Mouse (Mus musculus): ENCODE data around the gene Cmklr1. TPM values are rescaled to one million over a fixed set of nuclear protein-coding genes. Genes with fewer than 3 reads are reported as not detected.

The Cmklr1 gene
- 1 to 10 TPM; 2.9 to 4.7 TPM for total RNA-seq (2021)
- long read RNA-seq, experiment 1: 0 reads
- long read RNA-seq, experiment 2, partial matches to known transcripts: 0 of 1 reads
- long read RNA-seq, experiment 2, other reads (novel, unspliced or antisense): 0 of 1 reads

GRCm38 (mm10) chr5:113650035-113650865 is at the start of gene Cmklr1:
Cmklr1 (minus strand) TSS chr5:113650426.
- peak within 1 kb of the TSS; percentile 24; the same call in 1 of the 2 replicates for H3K27ac ChIP-seq
- intact Hi-C loops (cut with DNase I): no loop called here

GRCm38 (mm10) chr5:113694415-113694814 is 44.2 kb upstream of the Cmklr1 start:
- TF ChIP-seq CTCF (IDR thresholded peaks at IDR 0.05): no peak
- H3K27ac ChIP-seq: no peak overlapping the region
- intact Hi-C loops (cut with DNase I): no loop called here
- no peak for DNase-seq (ENCODE audit: extremely low spot score in 1 of 2, low spot score in 2 of 2)
- no peak overlapping the region for H3K4me3 ChIP-seq

More at GRCm38 (mm10) chr5:113650035-113650865, at the start of gene Cmklr1:
- no peak for DNase-seq (ENCODE audit: extremely low spot score in 1 of 2, low spot score in 2 of 2)
- peak within 1 kb of the TSS; percentile 28 for H3K4me3 ChIP-seq
- no peak; the same call in 1 of the 2 replicates for TF ChIP-seq CTCF (IDR thresholded peaks at IDR 0.05)

DNA sequence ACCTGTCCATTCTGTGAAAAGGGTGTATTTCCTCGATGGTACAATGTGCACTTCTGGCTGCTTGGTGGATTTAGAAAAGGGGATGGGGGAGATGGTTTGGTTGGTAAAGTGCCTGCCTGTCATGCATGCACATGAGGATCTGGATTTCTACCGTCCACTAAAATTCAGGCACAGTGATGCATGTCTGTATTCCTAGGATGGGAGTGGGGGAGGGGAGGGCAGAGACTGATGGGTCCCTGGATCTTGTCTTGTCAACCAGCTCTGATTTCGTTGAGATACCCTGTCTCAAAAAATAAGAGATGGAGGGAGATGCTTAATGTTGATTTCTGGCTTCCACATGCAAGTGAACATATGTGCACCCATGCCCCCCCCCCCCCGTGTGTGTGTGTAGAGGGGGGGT is 43.8 kb upstream of the Cmklr1 start:
- Histone ChIP-seq H3K4me3 (no peak overlapping the region), H3K27ac (no peak overlapping the region)
- no peak for DNase-seq (ENCODE audit: extremely low spot score in 1 of 2, low spot score in 2 of 2)
- intact Hi-C loops (cut with DNase I): no loop called here
- no peak for TF ChIP-seq CTCF (IDR thresholded peaks at IDR 0.05)

- Histone ChIP-seq H3K4me3 (no peak overlapping the region), H3K27ac (no peak overlapping the region)
- no peak for TF ChIP-seq CTCF (IDR thresholded peaks at IDR 0.05)
- DNase-seq (ENCODE audit: extremely low spot score in 1 of 2, low spot score in 2 of 2): no peak
- intact Hi-C loops (cut with DNase I): no loop called here
These were observed 43.0 kb upstream of the Cmklr1 start for GRCm38 (mm10) chr5:113693196-113693755.

DNA sequence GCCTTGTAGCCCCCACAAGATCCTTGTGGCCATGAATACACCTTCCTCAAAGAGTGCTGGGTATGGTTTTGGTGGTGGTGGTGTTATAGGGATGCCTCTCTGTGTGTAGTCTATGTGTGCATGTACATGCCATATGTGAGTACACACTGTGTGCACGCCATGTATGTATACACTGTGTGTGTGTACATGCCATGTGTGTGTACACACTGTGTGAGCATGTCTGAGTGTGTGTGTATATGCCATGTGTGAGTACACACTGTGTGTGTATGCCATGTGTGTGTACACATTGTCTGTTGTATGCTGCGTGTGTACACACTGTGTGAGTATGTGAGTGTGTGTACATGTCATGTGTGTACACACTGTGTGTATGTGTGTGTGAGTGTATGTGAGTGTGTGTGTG is 40.6 kb upstream of the Cmklr1 start:
- Histone ChIP-seq H3K27ac (no peak overlapping the region), H3K4me3 (no peak overlapping the region)
- intact Hi-C loops (cut with DNase I): no loop called here
- DNase-seq (ENCODE audit: extremely low spot score in 1 of 2, low spot score in 2 of 2): no peak
- no peak for TF ChIP-seq CTCF (IDR thresholded peaks at IDR 0.05)

- no peak for TF ChIP-seq CTCF (IDR thresholded peaks at IDR 0.05)
- Histone ChIP-seq H3K4me3 (no peak overlapping the region), H3K27ac (no peak overlapping the region)
- no peak for DNase-seq (ENCODE audit: extremely low spot score in 1 of 2, low spot score in 2 of 2)
- intact Hi-C loops (cut with DNase I): no loop called here
These were observed 39.9 kb upstream of the Cmklr1 start for GRCm38 (mm10) chr5:113690069-113690548.

DNA sequence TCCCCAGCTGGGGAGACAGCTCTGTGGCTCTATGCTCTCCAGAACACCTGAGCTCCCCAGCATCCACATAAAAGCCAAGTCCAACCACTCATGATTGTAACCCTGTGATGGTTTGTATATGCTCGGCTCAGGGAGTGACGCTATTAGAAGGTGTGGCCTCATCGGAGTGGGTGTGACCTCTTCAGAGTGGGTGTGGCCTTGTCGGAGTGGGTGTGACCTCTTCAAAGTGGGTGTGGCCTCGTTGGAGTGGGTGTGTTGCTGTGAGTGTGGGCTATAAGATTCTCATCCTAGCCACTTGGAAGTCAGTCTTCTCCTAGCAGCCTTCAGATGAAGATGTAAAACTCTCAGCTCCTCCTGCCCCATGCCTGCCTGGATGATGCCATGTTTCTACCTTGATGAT is 37.3 kb upstream of the Cmklr1 start:
- intact Hi-C loops (cut with DNase I): no loop called here
- TF ChIP-seq CTCF (IDR thresholded peaks at IDR 0.05): no peak

GRCm38 (mm10) chr5:113685471-113685870 is 35.2 kb upstream of the Cmklr1 start:
- DNase-seq (ENCODE audit: extremely low spot score in 1 of 2, low spot score in 2 of 2): no peak
- intact Hi-C loops (cut with DNase I): no loop called here
- TF ChIP-seq CTCF (IDR thresholded peaks at IDR 0.05): no peak
- H3K27ac ChIP-seq: no peak overlapping the region
- H3K4me3 ChIP-seq: no peak overlapping the region

More for the DNA sequence above, 37.3 kb upstream of the Cmklr1 start:
- Histone ChIP-seq H3K27ac (no peak overlapping the region), H3K4me3 (no peak overlapping the region)
- DNase-seq (ENCODE audit: extremely low spot score in 1 of 2, low spot score in 2 of 2): no peak

GRCm38 (mm10) chr5:113683246-113683645 is 33.0 kb upstream of the Cmklr1 start:
- no peak overlapping the region for H3K27ac ChIP-seq
- no peak for DNase-seq (ENCODE audit: extremely low spot score in 1 of 2, low spot score in 2 of 2)
- no peak for TF ChIP-seq CTCF (IDR thresholded peaks at IDR 0.05)
- no peak overlapping the region for H3K4me3 ChIP-seq
- intact Hi-C loops (cut with DNase I): no loop called here

- intact Hi-C loops (cut with DNase I): no loop called here
- H3K4me3 ChIP-seq: no peak overlapping the region
- TF ChIP-seq CTCF (IDR thresholded peaks at IDR 0.05): no peak
- no peak for DNase-seq (ENCODE audit: extremely low spot score in 1 of 2, low spot score in 2 of 2)
- H3K27ac ChIP-seq: no peak overlapping the region
These were observed 32.2 kb upstream of the Cmklr1 start for GRCm38 (mm10) chr5:113682472-113682871.

DNA sequence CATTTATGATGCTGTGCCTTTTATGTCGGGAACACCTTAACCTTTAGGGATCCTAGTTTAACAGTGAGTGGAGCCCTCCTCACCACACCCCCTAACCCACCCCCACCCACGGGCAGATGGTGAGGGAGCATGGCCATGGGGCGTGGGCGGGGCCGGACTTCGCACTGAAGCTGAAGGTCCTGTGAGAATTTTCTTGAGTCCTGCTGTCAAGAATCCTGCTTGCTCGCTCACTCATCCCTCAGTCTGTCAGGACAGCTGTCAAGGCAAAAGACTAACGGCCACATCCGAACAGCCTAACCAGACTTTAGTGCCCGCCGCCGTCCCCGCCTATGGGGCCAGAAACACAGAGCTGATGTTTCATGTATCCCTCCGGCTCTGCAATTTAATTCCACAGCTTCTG is 31.0 kb upstream of the Cmklr1 start:
- intact Hi-C loops (cut with DNase I): no loop called here
- H3K4me3 ChIP-seq: no peak overlapping the region
- no peak for TF ChIP-seq CTCF (IDR thresholded peaks at IDR 0.05)
- no peak for DNase-seq (ENCODE audit: extremely low spot score in 1 of 2, low spot score in 2 of 2)
- no peak overlapping the region for H3K27ac ChIP-seq

DNA sequence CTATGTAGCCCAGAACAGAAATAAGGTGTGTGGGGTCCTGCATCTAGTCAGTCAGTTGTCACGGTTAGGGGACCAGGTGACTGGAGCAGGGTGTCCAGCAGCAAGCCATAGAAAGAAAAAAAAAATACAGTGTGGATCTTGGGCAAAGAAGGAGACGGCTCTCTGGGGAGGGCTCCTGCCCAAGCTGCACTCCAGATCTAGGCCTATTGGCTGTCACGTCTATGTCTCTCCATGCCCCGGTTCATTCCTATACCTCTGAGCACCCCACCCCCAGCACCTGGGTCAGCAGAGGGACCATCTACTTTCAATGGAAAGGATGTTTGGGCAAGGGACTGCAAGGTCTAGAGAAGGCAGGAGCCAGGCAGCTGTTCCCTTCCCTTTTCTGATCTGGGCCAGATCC is 29.3 kb upstream of the Cmklr1 start:
- no peak for TF ChIP-seq CTCF (IDR thresholded peaks at IDR 0.05)
- intact Hi-C loops (cut with DNase I): loop anchor here (5.0 kb wide), 1 partner anchor 87 kb away; no protein-coding TSS in a partner anchor
- DNase-seq (ENCODE audit: extremely low spot score in 1 of 2, low spot score in 2 of 2): no peak
- no peak overlapping the region for H3K27ac ChIP-seq
- H3K4me3 ChIP-seq: no peak overlapping the region

All from left cerebral cortex, adult 2 months (tissue).